Mouse (Mus musculus): ENCODE measurements around the gene Cacna1a.

Cacna1a gene

DNA sequence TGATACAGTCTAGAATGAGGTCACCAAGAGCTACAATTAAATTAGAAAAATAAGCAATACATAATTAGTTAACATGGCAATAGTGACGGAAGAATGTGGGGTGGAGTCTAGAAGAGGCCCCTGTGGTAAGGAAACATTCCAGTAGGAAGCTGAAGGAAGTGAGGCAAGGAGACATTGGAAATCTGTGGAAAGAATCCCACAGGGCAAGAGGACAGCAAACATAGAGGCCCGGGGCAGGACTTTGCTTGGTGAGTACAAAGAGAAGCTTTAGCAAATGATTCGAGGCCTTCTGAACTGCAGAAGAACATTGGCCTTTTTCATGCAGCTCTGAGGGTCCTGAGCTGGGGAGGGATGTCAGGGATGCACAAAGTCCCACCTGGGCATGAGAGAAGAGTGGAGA lies at the start of gene Cacna1a:
Cacna1a (plus strand) TSS at position 166 of the 400 bp plus-strand sequence.
- no peak for DNase-seq (ENCODE audit: extremely low spot score, low spot score)

DNA sequence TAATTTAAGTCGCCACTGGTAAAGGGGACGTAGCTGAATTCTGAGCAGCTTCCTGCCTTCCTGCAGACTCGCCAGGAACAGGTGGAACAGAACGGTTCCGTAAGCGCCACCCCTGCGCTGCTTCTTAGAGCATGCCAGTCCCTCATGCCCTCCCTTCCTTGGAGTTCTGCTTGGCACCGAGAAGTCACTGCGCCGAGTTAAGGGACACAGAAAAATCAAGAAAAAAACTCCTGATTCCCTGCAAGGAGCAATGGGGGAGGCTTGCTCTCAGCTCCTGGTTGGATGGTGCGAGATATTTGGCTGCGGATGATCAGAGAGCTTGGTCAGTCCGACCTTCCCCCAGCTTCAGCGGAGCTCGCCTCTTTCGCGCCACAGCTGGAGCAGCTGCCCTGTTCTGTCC lies 49.7 kb upstream of the Cacna1a start:
- no peak for DNase-seq (ENCODE audit: extremely low spot score, low spot score)

DNA sequence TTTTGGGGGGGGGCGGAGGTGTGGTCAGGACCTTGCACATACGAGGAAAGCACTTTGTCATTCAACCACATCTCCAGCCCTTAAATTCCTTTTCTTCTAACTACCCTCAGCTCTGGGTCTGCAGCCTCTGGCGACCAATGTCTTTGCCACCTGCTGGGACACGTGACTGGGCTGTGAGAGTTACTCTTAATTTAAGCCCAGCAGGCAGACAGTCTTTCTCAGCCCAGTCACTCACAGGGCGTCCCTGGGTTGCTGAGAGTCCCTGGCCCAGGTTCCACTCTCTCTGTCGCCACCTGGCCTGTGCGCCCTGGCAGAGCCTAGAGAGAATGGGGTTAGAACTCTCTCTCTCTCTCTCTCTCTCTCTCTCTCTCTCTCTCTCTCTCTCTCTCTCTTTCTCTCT lies 48.9 kb upstream of the Cacna1a start:
- no peak for DNase-seq (ENCODE audit: extremely low spot score, low spot score)

DNA sequence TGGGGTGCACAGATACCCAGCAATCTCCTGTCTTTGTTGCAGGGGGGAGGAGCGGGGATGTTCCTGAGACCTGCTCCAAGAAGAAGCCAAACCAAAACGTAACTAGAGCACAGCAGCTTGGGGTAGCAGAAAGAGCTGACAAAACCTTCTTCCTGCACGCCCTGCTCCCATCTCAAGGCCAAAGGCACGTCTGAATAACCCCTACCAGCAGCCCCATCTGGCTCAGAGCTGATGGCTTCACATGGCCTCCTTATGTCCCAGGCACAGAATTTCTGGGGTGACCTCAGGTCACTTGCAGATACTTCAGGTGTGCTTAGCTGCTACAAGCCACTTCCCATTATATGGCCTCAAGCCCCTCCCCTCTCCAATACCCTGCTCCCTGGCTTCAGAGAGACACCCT lies 48.4 kb upstream of the Cacna1a start:
- DNase-seq (ENCODE audit: extremely low spot score, low spot score): no peak

DNA sequence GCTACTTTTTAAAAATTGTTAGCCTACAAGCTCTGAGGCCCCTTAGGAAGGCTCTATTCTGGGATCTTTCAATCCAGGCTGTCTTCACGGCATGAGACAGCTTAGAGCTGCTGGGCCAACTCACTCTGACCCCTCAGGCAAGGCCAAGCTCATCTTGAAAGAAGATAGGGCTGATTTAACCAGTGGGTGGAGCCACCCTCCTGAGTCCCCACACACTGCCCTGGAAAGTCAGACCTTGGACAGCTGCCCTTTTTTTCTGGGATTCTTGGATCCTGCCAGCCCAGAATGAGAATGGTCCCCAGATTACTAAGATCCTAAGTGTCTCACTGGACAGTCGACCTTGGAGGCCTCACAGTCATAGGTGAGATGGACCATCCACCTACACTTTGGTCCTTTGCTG lies 47.6 kb upstream of the Cacna1a start:
- DNase-seq (ENCODE audit: extremely low spot score, low spot score): no peak

DNA sequence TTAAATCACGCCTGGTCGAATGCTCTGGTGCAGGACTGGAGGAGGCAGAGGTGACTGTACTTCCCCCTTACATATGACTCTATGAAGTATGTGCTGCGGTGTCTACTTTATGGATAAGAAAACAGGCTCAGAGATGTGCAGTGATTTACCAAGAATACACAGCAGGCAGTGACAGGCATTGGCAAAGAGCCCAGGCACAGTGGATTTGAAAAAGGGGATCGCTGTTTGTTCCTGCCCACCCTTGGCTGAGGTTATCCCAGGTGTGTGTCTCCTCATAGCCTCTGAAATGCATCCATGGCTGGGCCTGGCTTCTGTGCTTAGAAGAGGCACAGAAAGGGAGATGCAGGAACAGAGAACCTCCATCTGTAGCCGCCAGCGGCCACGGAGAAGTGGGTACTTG lies 42.7 kb upstream of the Cacna1a start:
- DNase-seq (ENCODE audit: extremely low spot score, low spot score): no peak

DNA sequence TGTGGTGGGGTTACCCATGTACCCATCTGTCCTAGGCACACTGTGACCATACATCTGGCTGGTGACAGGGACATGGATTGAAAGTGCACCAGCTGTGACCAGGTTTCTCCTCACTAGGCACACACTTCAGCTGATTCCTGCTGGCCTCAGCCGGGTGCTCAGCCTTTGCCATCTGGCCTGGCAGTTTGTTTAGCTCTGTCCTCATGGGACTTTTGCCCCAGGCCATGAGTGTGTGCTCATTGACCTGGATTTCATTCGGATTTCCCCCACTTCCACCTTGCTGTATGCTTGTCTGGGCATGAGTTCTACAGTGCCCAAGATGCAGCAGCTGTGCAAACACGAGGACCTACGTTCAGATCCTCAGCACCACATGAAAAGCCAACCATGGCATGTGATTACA lies 41.8 kb upstream of the Cacna1a start:
- DNase-seq (ENCODE audit: extremely low spot score, low spot score): no peak

DNA sequence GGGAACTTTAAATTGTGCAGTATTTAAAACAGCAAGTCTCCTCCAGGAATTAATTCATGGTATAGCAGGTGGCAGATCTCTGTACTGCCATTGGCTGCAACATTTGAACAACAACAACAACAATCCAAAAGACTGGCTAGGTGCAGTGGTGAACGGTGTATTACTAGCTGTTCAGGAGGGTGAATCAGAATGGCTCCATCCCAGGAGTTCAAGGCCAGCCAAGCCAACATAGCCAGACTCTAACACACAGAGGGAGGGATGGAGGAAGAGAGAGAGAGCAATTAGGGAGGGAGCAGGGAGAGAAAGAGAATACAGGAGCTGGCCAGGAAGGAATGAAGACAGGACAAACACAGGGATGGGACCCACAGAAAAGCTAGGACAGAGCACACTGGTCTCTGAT lies 38.7 kb upstream of the Cacna1a start:
- DNase-seq (ENCODE audit: extremely low spot score, low spot score): no peak

DNA sequence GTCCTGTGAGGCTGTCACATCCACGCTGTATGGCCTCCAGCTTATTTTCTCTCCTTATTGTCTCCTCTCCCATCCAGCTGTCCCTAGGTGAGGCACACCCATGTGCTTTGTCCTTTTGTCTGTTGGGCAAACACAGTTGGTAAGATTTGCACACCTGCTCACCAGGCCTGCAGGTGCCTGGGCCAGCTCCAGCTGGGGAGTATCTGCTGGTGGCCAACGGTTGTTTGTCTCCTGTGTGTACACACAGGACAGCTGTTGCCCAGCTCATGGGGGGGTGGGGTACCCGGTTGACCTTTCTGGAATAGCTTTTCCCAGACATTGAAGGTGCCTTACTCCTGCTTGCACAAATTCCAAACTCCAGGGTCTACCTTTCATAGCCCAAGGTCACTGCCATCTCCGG lies 37.3 kb upstream of the Cacna1a start:
- no peak for DNase-seq (ENCODE audit: extremely low spot score, low spot score)

DNA sequence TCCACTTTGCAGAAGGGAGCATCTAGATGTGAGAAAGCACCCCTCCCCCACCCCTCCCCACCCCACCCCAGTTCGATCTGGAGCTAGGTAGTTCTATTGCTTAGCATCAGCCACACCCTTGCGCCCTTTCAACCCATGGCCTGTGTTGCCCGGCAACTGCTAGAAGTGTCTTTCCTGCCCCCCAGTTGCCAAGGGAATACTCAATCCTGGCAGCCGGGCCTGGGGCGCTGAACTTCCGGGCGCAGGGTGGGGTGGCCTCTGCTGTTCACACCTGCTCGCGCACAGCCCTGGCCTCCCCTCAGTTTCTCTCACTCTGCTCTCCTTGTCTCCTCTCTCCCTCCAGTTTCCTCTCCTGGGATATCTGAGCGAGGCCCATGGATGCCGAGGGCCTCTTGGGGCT lies 31.8 kb upstream of the Cacna1a start:
- DNase-seq (ENCODE audit: extremely low spot score, low spot score): no peak

DNA sequence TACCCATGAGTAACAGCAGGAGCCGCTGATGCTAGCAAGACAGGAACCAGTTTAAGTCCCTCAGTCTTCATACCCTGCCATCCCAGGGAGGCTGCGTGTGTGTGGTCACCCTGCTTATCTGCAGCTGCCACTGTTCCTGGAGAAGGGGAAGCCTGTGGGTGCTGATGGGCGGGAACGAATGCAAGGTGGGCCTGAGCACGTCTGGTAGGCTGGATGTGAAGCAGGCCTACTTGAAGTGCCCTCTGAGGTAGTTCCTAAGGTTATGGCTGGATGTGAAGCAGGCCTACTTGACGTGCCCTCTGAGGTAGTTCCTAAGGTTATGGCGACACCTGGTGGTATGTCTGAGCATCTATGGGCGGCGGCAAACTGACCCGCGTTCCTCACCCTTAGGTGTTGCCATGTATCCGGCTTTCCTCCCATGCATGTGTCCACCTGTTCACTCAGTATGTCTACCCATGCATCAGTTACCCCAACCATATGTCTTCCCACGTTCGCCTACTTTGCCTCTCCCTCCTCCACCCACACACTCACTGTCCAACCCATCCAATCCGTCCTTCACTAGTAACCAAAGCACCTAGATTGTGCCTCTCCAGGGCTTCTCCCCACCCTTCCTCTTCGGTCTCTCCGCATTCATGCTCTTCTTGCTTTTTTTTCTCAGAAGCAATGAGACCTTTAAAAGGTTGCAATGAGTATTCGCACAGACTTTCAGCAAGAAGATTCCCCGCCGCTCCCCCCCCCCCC lies 30.4 kb upstream of the Cacna1a start:
- DNase-seq (ENCODE audit: extremely low spot score, low spot score): peak; percentile 78

DNA sequence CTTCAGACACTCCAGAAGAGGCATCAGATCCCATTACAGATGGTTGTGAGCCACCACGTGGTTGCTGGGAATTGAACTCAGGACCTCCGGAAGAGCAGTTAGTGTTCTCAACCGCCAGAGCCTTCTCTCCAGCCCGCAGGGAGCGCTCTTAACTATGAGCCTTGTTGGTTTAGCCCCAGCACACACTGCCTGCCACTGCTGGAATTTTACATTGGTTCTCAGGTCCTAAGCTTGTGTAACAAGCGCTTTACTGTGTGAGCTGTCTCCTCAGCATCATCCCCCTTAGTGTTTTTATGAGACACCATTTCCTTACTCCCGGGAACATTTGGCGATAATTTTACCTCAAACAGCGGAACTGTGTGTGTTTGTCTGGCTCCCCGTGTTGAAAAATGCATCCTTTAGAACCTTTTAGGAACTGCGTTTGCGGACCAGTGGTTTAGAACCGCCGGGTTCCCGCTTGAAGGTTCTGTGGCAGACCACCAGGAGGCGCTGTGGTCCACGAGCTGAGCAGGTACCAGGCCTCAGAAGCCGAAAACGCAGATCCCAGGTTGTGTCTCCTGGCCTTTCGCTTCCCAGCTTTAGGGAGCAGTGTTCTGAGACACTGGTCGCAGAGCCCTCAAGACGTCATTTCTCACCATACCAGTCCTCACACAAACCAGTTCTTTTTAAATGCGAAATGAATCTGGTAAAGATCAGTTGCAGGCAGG lies 24.7 kb upstream of the Cacna1a start:
- DNase-seq (ENCODE audit: extremely low spot score, low spot score): peak; percentile 83

DNA sequence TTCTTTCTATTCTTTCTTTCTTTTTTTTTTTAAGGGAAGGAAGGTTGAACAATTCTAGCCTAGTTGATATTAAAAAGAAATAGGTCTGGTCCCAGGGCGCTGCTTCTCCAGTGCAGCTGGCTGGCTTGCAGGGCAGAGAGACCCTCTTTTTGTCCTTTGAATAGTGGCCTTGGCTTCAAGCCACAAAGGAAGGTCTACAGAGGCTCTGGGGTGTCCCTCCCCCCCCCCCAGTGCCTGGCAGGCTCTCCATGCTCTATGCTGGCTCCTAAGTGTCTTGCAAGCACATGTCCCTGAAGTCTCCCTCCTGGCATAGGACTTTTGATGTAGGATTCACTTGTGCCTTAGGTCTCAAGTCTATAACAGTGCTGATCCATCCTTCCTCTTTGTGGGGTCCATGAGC lies 23.0 kb upstream of the Cacna1a start:
- no peak for DNase-seq (ENCODE audit: extremely low spot score, low spot score)

DNA sequence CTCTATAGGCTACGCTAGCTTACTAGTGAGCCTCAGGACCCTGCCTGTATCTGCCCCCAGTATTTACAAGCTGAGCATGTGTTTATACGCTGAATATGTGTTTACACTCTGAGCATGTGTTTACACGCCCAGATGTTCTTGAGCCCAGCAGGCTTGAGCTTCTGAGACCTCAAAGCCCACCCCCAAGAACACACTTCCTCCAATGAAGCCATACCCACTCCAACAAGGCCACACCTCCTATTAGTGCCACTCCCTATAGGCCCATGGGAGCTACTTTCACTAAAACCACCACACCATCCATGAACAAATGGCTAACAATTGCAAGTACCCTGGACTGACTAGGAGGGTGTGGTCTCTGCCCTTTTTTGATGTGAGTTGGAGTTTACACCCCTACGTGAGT lies 17.3 kb upstream of the Cacna1a start:
- no peak for DNase-seq (ENCODE audit: extremely low spot score, low spot score)

DNA sequence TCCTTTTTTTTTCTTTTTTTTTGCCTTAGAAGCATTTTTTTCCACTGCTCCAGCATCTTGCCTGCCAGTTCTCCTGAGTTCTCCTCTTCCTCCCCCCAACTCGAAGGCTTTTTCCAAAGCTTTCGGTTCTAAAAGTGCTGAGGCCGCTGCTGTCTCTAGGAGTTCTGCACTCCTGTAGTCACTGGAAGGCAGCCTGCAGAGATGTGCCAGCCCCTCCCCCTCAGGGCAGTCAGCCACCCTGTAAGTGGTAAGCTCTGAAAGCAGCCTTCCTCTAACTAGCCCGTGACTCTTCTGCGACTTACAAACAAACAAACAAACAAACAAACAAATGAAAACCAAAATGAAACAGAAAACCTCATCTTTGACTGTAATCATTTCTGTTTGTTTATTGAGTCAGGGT lies 13.2 kb upstream of the Cacna1a start:
- DNase-seq (ENCODE audit: extremely low spot score, low spot score): no peak

DNA sequence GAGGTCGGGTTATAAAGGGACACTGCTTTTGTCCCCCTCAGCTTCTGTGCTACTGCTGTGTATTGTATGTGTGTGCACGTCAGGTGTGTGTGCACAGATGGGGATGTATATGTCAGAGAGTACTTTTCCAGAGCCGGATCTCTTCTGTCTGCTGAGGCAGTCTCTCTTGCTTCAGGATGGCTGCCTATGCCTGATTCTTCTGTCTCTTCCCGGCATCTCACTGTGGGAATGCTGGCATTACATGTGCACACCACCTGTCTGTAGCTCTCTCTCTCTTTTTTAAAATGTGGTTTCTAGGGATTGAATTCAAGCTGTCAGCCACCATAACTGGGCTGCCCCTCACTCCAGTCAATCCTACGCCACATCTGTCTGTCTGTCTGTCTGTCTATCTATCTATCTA lies 12.4 kb upstream of the Cacna1a start:
- no peak for DNase-seq (ENCODE audit: extremely low spot score, low spot score)

DNA sequence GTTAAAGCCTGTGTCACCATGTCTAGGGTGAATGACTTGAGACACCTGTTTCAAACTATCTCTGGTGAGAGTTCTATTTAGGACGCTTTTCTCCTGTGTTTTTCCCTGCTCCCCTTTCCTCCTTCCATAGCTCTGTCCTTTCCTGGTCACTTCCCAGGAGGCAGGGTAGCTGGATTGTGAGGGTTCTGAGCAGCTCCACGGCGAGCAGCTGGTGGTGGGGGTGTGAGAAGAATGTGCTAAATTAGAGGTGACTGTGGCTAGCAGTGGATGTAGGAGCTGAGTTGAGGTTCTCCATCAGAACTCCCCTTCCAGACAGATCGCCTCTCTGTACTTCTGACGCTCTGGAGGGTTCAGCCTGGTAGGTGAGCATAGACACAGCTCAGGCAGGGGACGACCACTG lies 11.7 kb upstream of the Cacna1a start:
- no peak for DNase-seq (ENCODE audit: extremely low spot score, low spot score)

DNA sequence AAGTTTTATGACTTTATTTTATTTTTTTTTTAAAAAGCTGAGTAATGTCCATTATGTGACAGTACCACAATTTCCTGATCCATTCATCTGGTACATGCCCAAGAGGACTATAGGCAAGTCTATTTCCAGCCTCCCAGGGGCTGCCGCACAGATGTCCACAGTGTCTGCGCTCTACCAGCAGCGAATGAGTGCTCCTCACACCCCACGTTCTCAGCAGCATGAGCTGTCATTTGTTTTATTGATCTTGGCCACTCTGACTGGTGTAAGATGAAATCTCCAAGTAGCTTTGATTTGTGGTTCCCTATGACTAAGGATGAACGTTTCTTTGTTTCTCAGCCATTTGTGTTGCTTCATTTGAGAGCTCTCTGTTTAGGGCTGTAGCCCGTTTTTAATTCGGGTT lies 6.6 kb upstream of the Cacna1a start:
- no peak for DNase-seq (ENCODE audit: extremely low spot score, low spot score)

DNA sequence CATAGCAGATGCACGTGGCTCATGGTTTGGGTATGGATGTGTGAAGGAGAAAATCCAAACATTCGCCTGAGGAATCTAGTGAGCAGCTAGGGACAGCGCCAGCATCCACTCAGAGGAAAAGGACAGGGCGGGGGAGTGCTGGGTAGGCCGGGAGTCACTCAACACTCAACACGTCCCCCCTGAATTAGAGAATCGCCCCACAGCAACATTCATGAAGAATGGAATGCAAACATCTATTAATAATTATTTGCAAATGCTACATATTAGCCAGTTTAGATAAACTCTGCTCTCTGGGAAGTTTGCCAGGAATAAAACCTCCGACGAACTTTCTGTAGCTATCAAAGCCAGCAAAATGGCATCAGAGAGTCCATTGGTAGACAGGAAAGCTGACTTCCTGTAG lies 533 bp downstream of the Cacna1a start:
- no peak for DNase-seq (ENCODE audit: extremely low spot score, low spot score)

DNA sequence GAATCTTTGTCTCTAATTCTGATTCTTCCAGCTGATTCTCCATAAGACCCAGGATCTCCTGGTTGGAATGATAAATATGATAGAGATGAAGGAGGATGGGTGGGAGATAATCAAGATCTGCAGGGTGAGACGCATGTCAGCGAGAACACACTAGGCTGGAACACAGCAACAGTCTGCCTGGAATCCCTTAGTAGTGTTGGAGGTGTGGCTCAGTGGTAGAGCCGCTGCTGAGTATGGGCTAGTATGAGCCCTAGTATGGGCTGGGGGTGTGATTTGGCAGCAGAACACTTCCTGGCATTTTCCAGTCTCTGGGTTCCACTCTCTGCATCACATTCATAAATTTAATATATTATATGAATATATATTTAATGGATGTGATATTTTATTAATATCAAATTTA lies 933 bp downstream of the Cacna1a start:
- DNase-seq (ENCODE audit: extremely low spot score, low spot score): no peak

DNA sequence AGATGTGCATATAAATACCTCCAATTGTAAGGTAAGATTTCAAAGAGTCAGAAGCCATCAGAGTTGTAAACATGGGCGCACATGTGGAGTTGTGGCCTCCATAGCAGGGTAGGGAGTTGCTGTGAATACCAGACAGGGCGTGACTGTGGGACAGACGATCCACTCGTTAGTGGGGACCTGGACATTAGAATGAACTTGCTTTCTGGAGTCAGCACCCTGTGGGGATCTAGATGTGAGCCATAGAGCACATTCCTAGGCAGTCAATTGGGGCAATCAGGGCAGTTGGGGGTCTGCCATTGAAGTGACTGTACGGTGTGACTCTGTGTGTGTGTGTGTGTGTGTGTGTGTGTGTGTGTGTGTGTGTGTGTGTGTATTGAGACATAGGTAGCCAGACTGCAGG lies 3.4 kb downstream of the Cacna1a start:
- DNase-seq (ENCODE audit: extremely low spot score, low spot score): no peak

DNA sequence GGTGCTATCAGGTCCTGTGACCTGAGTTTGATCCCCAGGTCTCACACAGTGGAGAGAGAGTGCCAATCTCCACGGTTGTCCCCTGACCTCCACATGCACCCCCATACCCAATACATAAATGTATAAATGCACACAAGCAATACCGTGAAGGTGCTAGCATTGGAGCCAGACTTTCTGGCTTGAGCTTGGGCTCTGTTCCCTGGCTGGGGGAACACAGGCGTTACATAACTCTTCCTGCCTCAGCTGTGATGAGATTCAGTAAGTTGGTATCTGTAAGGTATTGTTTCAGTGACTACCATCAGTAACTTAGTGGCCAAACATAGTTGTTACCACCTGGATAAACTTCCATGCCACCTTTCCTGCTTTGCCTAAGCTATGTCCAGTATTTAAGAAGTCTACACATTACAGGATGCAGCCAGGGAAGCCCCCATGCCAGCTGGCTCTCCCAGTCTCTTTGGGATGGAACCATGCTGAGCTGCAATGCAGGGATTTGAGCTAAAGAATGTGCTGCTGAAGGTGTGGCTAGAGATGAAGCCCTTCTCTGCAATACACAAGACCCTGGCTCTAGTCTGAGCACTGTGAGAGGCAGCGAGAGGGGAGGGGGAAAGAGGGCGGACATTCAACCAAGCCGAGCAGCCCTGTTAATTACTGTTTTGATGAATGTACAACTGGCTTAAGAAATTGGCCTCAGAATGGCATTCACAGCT lies 7.7 kb downstream of the Cacna1a start:
- DNase-seq (ENCODE audit: extremely low spot score, low spot score): no peak

Measured in neural tube, embryonic 10.5 days (tissue).